Mouse (Mus musculus): ENCODE results near the gene Astn2.

- TF ChIP-seq POLR2A (IDR thresholded peaks at IDR 0.05; ENCODE audit: insufficient read depth, low read depth, low read length) (no peak), CTCF (IDR thresholded peaks at IDR 0.05) (no peak), EP300 (IDR thresholded peaks at IDR 0.05; ENCODE audit: insufficient read depth, low read depth, low read length) (no peak)
Measured at GRCm38 (mm10) chr4:65888332-65888993, 515.9 kb downstream of the Astn2 start.

All from heart, adult 2 months (tissue).